Mouse (Mus musculus): ENCODE data around the gene Rnf115. TPM values are rescaled to one million over a fixed set of nuclear protein-coding genes. Genes with fewer than 3 reads are reported as not detected.
A peak's percentile ranks its signal among the peaks of the same experiment; 100 is the strongest.

Gene Rnf115
- polyA plus RNA-seq, 1 experiment from 2014 or later: 72.2 TPM

GRCm38 (mm10) chr3:96808136-96808535 lies 80.7 kb downstream of the Rnf115 start:
- no peak overlapping the region for H3K27ac ChIP-seq (replicated peaks)
- ATAC-seq (ENCODE audit: low FRiP score, low read depth): no peak
- 0 out of 2 replicates have a peak, but pooled peaks cover 6% of the 10 kb centered on the region for H3K36me3 ChIP-seq
- H3K9me3 ChIP-seq: no peaks in the 10 kb centered on the region
- H3K4me1 ChIP-seq (replicated peaks): no peaks in the 10 kb centered on the region
- H3K4me3 ChIP-seq: no peak overlapping the region
- no peak overlapping the region for H3K9ac ChIP-seq
- WGBS: 79% methylated on average over 3 of the region's 3 CpGs
- H3K4me2 ChIP-seq: no peak overlapping the region
- no peaks in the 10 kb centered on the region for H3K27me3 ChIP-seq

- ATAC-seq (ENCODE audit: low FRiP score, low read depth): no peak
- no peak overlapping the region for H3K4me3 ChIP-seq
These were observed 81.2 kb downstream of the Rnf115 start for GRCm38 (mm10) chr3:96808651-96809050.

GRCm38 (mm10) chr3:96811232-96811631 lies 83.8 kb downstream of the Rnf115 start:
- Histone ChIP-seq H3K4me1 (replicated peaks) (no peaks in the 10 kb centered on the region), H3K9ac (no peak overlapping the region), H3K4me2 (no peak overlapping the region), H3K9me3 (no peaks in the 10 kb centered on the region), H3K27me3 (no peaks in the 10 kb centered on the region), H3K27ac (replicated peaks) (no peak overlapping the region), H3K4me3 (no peak overlapping the region), H3K36me3 (0 out of 2 replicates have a peak, but pooled peaks cover 3% of the 10 kb centered on the region)
- WGBS: 95% methylated on average over 3 of the region's 3 CpGs
- ATAC-seq (ENCODE audit: low FRiP score, low read depth): no peak

More at GRCm38 (mm10) chr3:96808651-96809050, 81.2 kb downstream of the Rnf115 start:
- WGBS: 71% methylated on average over 3 of the region's 3 CpGs
- Histone ChIP-seq H3K9me3 (no peaks in the 10 kb centered on the region), H3K36me3 (0 out of 2 replicates have a peak, but pooled peaks cover 6% of the 10 kb centered on the region), H3K4me1 (replicated peaks) (no peaks in the 10 kb centered on the region), H3K4me2 (no peak overlapping the region), H3K27ac (replicated peaks) (no peak overlapping the region), H3K27me3 (no peaks in the 10 kb centered on the region), H3K9ac (no peak overlapping the region)

DNA sequence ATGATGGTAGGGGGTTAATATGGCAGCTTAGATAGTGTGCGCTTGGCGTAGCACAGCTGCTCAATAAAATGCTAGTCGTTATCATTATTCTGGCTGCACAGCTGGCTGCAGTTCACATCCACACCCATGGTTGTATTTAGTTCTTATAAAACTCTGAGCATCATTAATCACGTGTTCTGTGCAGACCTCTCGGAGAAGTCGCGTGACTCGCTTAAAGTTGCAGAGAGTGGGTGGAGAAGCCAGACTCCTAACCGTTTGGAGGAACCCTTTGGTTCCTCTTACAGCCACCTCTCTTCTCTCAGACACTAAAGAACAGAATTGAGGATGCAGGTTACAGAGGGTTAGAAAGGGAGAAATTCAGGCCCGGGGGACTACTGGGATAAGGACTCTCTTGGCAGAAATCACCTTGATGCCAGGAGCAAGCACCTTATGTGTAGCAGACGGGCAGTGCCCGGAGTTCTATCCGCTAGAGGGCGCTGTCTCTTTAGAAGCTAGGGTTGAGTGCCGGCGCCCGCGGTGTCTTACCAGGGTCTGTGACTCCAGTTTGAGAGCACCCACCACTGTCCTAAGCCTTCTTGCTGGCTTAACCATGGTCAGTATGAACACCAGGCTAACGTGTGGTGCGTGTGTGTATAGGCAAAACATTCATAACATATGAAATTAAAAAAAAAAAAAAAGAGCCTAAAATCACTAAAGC lies 85.1 kb downstream of the Rnf115 start:
- Histone ChIP-seq H3K36me3 (no peaks in the 10 kb centered on the region), H3K4me3 (no peak overlapping the region), H3K4me1 (replicated peaks) (no peaks in the 10 kb centered on the region), H3K4me2 (peak overlapping the region; percentile 30; the same call in 1 of the 2 replicates), H3K27ac (replicated peaks) (no peak overlapping the region), H3K27me3 (no peaks in the 10 kb centered on the region), H3K9ac (no peak overlapping the region), H3K9me3 (no peaks in the 10 kb centered on the region)
- ATAC-seq (ENCODE audit: low FRiP score, low read depth): no peak
- 41% methylated on average over 20 of the region's 20 CpGs for WGBS

GRCm38 (mm10) chr3:96813106-96813505 lies 85.6 kb downstream of the Rnf115 start:
- Histone ChIP-seq H3K4me2 (peak overlapping the region; percentile 29), H3K27me3 (no peaks in the 10 kb centered on the region), H3K4me3 (no peak overlapping the region), H3K36me3 (no peaks in the 10 kb centered on the region), H3K9ac (no peak overlapping the region), H3K4me1 (replicated peaks) (no peaks in the 10 kb centered on the region), H3K9me3 (no peaks in the 10 kb centered on the region), H3K27ac (replicated peaks) (no peak overlapping the region)
- ATAC-seq (ENCODE audit: low FRiP score, low read depth): no peak
- 40% methylated on average over 9 of the region's 9 CpGs for WGBS

DNA sequence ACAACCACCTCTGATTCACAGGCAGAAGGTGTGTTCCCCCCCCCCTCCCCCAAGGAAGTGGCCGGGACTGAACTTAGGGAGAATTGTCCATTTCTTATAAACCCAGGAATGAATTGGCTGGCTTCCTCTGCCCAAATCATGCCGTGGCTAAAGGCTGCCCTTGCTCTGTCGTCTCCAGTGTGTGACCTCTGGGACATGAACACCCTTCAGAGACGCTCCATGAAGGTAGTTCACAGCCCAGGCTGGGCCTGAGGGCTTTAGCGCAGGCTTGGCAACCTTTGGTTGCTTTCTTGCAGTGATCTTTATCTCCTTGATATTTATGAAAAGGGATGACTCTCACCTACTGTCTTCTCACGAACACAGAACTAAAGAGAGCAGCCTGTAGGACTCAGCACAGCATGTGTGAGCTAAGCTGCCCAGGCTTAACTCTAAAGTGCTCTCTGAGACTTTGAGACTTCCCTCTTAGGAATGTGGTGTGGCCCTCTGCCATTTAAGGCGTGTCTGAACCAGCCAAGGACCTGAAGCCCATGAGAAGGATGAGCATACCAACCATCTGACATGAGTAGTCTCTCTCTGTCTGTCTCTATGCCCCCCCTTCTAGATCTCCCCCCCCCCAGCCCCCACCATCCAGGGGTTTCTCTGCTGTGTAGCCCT lies 86.3 kb downstream of the Rnf115 start:
- Histone ChIP-seq H3K27ac (replicated peaks) (no peak overlapping the region), H3K9me3 (no peaks in the 10 kb centered on the region), H3K36me3 (no peaks in the 10 kb centered on the region), H3K27me3 (no peaks in the 10 kb centered on the region), H3K9ac (no peak overlapping the region), H3K4me1 (replicated peaks) (no peaks in the 10 kb centered on the region), H3K4me3 (no peak overlapping the region), H3K4me2 (no peak overlapping the region)
- ATAC-seq (ENCODE audit: low FRiP score, low read depth): no peak
- 75% methylated on average over 7 of the region's 7 CpGs for WGBS

- no peak overlapping the region for H3K9ac ChIP-seq
- 52% methylated on average over 6 of the region's 6 CpGs for WGBS
- ATAC-seq (ENCODE audit: low FRiP score, low read depth): no peak
- H3K4me2 ChIP-seq: no peak overlapping the region
- no peaks in the 10 kb centered on the region for H3K27me3 ChIP-seq
- H3K4me3 ChIP-seq: no peak overlapping the region
- H3K4me1 ChIP-seq (replicated peaks): no peaks in the 10 kb centered on the region
- H3K9me3 ChIP-seq: no peaks in the 10 kb centered on the region
- no peaks in the 10 kb centered on the region for H3K36me3 ChIP-seq
- H3K27ac ChIP-seq (replicated peaks): no peak overlapping the region
These were observed 86.9 kb downstream of the Rnf115 start for GRCm38 (mm10) chr3:96814342-96814741.

GRCm38 (mm10) chr3:96820116-96820915 lies 92.9 kb downstream of the Rnf115 start:
- H3K4me2 ChIP-seq: no peak overlapping the region
- no peaks in the 10 kb centered on the region for H3K9me3 ChIP-seq
- H3K27me3 ChIP-seq: no peaks in the 10 kb centered on the region
- 87% methylated on average over 6 of the region's 6 CpGs for WGBS
- H3K4me1 ChIP-seq (replicated peaks): no peaks in the 10 kb centered on the region
- H3K4me3 ChIP-seq: no peak overlapping the region
- H3K9ac ChIP-seq: no peak overlapping the region
- H3K36me3 ChIP-seq: no peaks in the 10 kb centered on the region
- no peak for ATAC-seq (ENCODE audit: low FRiP score, low read depth)
- H3K27ac ChIP-seq (replicated peaks): no peak overlapping the region

DNA sequence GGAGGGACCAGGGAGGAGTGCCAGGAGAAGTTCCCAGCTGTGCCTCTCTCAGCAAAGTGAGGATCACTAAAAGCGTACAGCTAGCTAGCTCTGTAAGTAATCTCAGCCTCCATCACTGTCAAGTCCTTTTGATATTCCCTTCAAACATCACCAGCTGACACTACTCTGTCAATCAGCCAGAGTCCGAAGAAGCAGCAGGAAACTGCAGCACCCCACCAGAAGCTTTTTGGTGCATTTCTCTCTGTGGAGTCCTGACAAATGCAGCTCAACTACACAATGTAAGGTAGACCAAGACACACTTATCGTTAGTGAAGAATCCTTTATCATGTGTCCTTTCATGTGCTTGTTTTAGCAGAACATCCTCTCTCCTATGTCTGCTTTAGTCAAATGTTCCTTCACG lies 94.1 kb downstream of the Rnf115 start:
- H3K4me3 ChIP-seq: no peak overlapping the region
- no peak overlapping the region for H3K4me2 ChIP-seq
- no peak overlapping the region for H3K27ac ChIP-seq (replicated peaks)
- ATAC-seq (ENCODE audit: low FRiP score, low read depth): no peak
- no peaks in the 10 kb centered on the region for H3K27me3 ChIP-seq
- H3K4me1 ChIP-seq (replicated peaks): no peaks in the 10 kb centered on the region
- no peak overlapping the region for H3K9ac ChIP-seq
- no peaks in the 10 kb centered on the region for H3K9me3 ChIP-seq
- WGBS: 88% methylated on average over 4 of the region's 4 CpGs
- H3K36me3 ChIP-seq: no peaks in the 10 kb centered on the region

- Histone ChIP-seq H3K27ac (replicated peaks) (no peak overlapping the region), H3K4me2 (no peak overlapping the region), H3K36me3 (no peaks in the 10 kb centered on the region), H3K4me1 (replicated peaks) (0 out of 2 replicates have a peak, but pooled peaks cover 3% of the 10 kb centered on the region), H3K27me3 (no peaks in the 10 kb centered on the region), H3K9me3 (no peaks in the 10 kb centered on the region), H3K4me3 (no peak overlapping the region), H3K9ac (no peak overlapping the region)
- 55% methylated on average over 3 of the region's 3 CpGs for WGBS
- no peak for ATAC-seq (ENCODE audit: low FRiP score, low read depth)
These were observed 96.2 kb downstream of the Rnf115 start for GRCm38 (mm10) chr3:96823701-96824100.

DNA sequence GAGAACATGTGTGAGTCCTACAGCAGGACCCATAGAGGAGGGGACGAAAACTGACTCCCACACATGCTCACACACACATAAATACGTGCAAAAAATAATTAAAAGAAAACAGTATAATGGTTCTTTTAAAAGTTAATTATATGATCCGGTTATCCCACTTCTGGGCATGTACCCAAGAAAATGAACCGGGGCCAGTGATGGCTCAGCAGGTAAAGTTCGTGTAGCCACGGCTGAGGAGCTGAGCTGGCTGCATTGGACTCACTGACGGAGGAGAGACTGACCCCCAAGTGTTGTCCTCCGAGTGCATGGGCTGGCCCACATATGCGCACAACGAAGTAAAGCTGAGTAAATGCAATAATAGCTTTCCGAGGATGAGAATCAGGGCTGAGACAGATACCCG lies 97.2 kb downstream of the Rnf115 start:
- no peaks in the 10 kb centered on the region for H3K36me3 ChIP-seq
- WGBS: 82% methylated on average over 12 of the region's 12 CpGs
- no peak overlapping the region for H3K4me2 ChIP-seq
- H3K9ac ChIP-seq: no peak overlapping the region
- no peaks in the 10 kb centered on the region for H3K9me3 ChIP-seq
- ATAC-seq (ENCODE audit: low FRiP score, low read depth): no peak
- H3K27ac ChIP-seq (replicated peaks): no peak overlapping the region
- 0 out of 2 replicates have a peak, but pooled peaks cover 3% of the 10 kb centered on the region for H3K4me1 ChIP-seq (replicated peaks)
- H3K4me3 ChIP-seq: no peak overlapping the region
- H3K27me3 ChIP-seq: no peaks in the 10 kb centered on the region

DNA sequence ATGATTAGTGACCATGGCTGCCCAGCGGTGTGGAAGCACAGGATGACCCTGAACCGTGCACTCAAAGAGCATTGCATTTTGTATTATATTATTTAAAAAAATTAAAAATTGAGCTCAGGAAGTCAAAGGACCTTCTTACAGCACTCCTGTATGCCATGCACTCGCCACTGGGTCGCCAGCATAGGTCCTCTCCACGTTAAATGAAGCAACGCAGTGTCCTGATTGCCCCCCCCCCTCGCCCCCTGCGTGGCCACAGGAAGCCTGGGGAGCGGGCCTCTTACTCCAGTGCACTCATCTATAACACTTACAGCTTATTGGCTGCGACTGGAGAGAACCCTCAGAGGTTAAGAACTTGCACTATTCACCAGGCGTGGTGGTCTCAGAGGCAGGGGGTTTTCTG lies 97.8 kb downstream of the Rnf115 start:
- Histone ChIP-seq H3K36me3 (no peaks in the 10 kb centered on the region), H3K4me2 (no peak overlapping the region), H3K9me3 (no peaks in the 10 kb centered on the region), H3K4me1 (replicated peaks) (0 out of 2 replicates have a peak, but pooled peaks cover 3% of the 10 kb centered on the region), H3K27ac (replicated peaks) (no peak overlapping the region), H3K27me3 (no peaks in the 10 kb centered on the region), H3K4me3 (no peak overlapping the region), H3K9ac (no peak overlapping the region)
- 36% methylated on average over 11 of the region's 11 CpGs for WGBS
- no peak for ATAC-seq (ENCODE audit: low FRiP score, low read depth)

All from hindbrain, embryonic 15.5 days (tissue).